Mouse (Mus musculus): ENCODE results near the gene Slc38a3. TPM values are rescaled to one million over a fixed set of nuclear protein-coding genes. Genes with fewer than 3 reads are reported as not detected.

The Slc38a3 gene
- polyA plus RNA-seq, 1 experiment from 2014 or later, result 14.6 TPM

- Histone ChIP-seq H3K9ac (0 out of 2 replicates have a peak overlapping the region, but pooled peaks have one; percentile 37), H3K9me3 (replicated peaks) (no peaks in the 10 kb centered on the region), H3K4me2 (peak overlapping the region; percentile 5; the same call in 1 of the 2 replicates), H3K36me3 (ENCODE audit: poor library complexity, severe bottlenecking) (no peaks in the 10 kb centered on the region), H3K4me1 (peaks cover 30% of the 10 kb centered on the region), H3K27ac (peak overlapping the region; percentile 71), H3K4me3 (no peak overlapping the region), H3K27me3 (no peaks in the 10 kb centered on the region)
- 58% methylated on average over 10 of the region's 10 CpGs for WGBS
- peak; percentile 88 for ATAC-seq
These were observed 9.8 kb downstream of the Slc38a3 start for GRCm38 (mm10) chr9:107659551-107659950.

DNA sequence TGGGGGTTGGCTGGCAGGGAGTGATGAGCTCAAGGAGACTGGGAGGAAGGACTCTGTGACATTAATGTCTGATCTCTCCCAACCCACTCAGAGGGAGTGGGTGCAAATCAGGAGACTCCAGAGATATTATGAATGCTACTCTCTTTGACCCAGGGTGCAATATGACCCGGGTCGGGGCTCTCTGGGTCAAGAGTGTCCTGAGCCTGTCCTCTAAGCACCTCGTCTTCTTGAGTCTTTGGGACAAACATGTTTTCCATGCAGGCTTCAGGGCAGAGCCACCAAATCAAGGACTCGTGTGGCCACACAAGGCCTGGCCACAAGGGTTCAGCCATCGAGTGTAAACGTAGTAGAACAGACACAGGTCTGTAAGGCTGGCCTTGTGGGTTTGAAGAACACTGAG is 11.2 kb downstream of the Slc38a3 start:
- no peak overlapping the region for H3K4me2 ChIP-seq
- WGBS, result 88% methylated on average over 6 of the region's 6 CpGs
- no peak overlapping the region for H3K4me3 ChIP-seq
- no peak for ATAC-seq
- no peaks in the 10 kb centered on the region for H3K36me3 ChIP-seq (ENCODE audit: poor library complexity, severe bottlenecking)
- H3K9me3 ChIP-seq (replicated peaks), result no peaks in the 10 kb centered on the region
- no peak overlapping the region for H3K9ac ChIP-seq
- no peak overlapping the region for H3K27ac ChIP-seq
- no peaks in the 10 kb centered on the region for H3K27me3 ChIP-seq
- H3K4me1 ChIP-seq, result peaks cover 22% of the 10 kb centered on the region

GRCm38 (mm10) chr9:107657144-107657543 is 12.2 kb downstream of the Slc38a3 start:
- Histone ChIP-seq H3K9me3 (replicated peaks) (no peaks in the 10 kb centered on the region), H3K36me3 (ENCODE audit: poor library complexity, severe bottlenecking) (no peaks in the 10 kb centered on the region), H3K27ac (no peak overlapping the region), H3K4me2 (no peak overlapping the region), H3K9ac (no peak overlapping the region), H3K27me3 (no peaks in the 10 kb centered on the region), H3K4me1 (peaks cover 22% of the 10 kb centered on the region), H3K4me3 (no peak overlapping the region)
- no peak for ATAC-seq
- 92% methylated on average over 5 of the region's 5 CpGs for WGBS

GRCm38 (mm10) chr9:107654585-107654984 is 14.7 kb downstream of the Slc38a3 start:
- H3K9ac ChIP-seq, result no peak overlapping the region
- 83% methylated on average over 4 of the region's 4 CpGs for WGBS
- H3K4me3 ChIP-seq, result no peak overlapping the region

GRCm38 (mm10) chr9:107653474-107653873 is 15.9 kb downstream of the Slc38a3 start:
- H3K27ac ChIP-seq, result no peak overlapping the region
- H3K9ac ChIP-seq, result no peak overlapping the region
- no peaks in the 10 kb centered on the region for H3K9me3 ChIP-seq (replicated peaks)
- H3K4me1 ChIP-seq, result peaks cover 25% of the 10 kb centered on the region
- no peaks in the 10 kb centered on the region for H3K27me3 ChIP-seq
- no peaks in the 10 kb centered on the region for H3K36me3 ChIP-seq (ENCODE audit: poor library complexity, severe bottlenecking)
- 90% methylated on average over 2 of the region's 2 CpGs for WGBS
- no peak overlapping the region for H3K4me3 ChIP-seq
- H3K4me2 ChIP-seq, result no peak overlapping the region
- ATAC-seq, result no peak

More at GRCm38 (mm10) chr9:107654585-107654984, 14.7 kb downstream of the Slc38a3 start:
- no peaks in the 10 kb centered on the region for H3K9me3 ChIP-seq (replicated peaks)
- no peak overlapping the region for H3K4me2 ChIP-seq
- no peak for ATAC-seq
- H3K27me3 ChIP-seq, result no peaks in the 10 kb centered on the region
- no peaks in the 10 kb centered on the region for H3K36me3 ChIP-seq (ENCODE audit: poor library complexity, severe bottlenecking)
- H3K4me1 ChIP-seq, result peaks cover 31% of the 10 kb centered on the region
- H3K27ac ChIP-seq, result no peak overlapping the region

GRCm38 (mm10) chr9:107650708-107651481 is 18.4 kb downstream of the Slc38a3 start:
- ATAC-seq, result peak; percentile 81
- no peaks in the 10 kb centered on the region for H3K27me3 ChIP-seq
- 21% methylated on average over 12 of the region's 12 CpGs for WGBS
- H3K4me3 ChIP-seq, result no peak overlapping the region
- H3K27ac ChIP-seq, result peak overlapping the region; percentile 75
- peak overlapping the region; percentile 14; the same call in 1 of the 2 replicates for H3K4me2 ChIP-seq
- H3K9ac ChIP-seq, result peak overlapping the region; percentile 26
- H3K36me3 ChIP-seq (ENCODE audit: poor library complexity, severe bottlenecking), result no peaks in the 10 kb centered on the region
- peaks cover 25% of the 10 kb centered on the region for H3K4me1 ChIP-seq
- H3K9me3 ChIP-seq (replicated peaks), result no peaks in the 10 kb centered on the region

DNA sequence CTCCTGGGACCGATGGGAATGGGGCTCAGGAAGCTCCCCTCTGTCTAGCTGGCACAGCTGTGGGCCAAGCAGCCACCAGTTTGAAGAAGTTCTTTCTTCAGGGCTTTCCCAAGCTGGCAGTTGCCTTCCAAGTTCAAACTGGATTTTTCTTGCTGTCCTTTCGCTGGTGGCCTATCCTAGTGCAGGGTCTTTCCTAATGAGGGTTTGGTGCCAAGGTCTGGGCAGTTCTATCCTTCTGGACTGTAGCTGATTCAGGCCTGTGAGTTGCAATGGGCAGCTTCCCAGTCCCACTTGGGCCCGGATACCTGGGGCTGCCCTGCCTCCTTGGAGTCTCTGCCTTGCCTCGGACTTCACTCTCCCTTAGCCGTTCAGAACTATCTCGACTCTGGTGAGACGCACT is 19.1 kb downstream of the Slc38a3 start:
- Histone ChIP-seq H3K9ac (peak overlapping the region; percentile 26; the same call in 1 of the 2 replicates), H3K4me1 (peaks cover 29% of the 10 kb centered on the region), H3K4me2 (peak overlapping the region; percentile 14; the same call in 1 of the 2 replicates), H3K9me3 (replicated peaks) (no peaks in the 10 kb centered on the region), H3K4me3 (no peak overlapping the region), H3K27me3 (no peaks in the 10 kb centered on the region), H3K36me3 (ENCODE audit: poor library complexity, severe bottlenecking) (no peaks in the 10 kb centered on the region), H3K27ac (peak overlapping the region; percentile 75)
- peak; percentile 19; the same call in 1 of the 2 replicates for ATAC-seq
- WGBS, result 65% methylated on average over 7 of the region's 7 CpGs

GRCm38 (mm10) chr9:107648767-107649166 is 20.6 kb downstream of the Slc38a3 start:
- Histone ChIP-seq H3K4me3 (no peak overlapping the region), H3K27me3 (no peaks in the 10 kb centered on the region), H3K9me3 (replicated peaks) (no peaks in the 10 kb centered on the region), H3K4me2 (no peak overlapping the region), H3K36me3 (ENCODE audit: poor library complexity, severe bottlenecking) (no peaks in the 10 kb centered on the region), H3K9ac (no peak overlapping the region), H3K4me1 (peaks cover 39% of the 10 kb centered on the region), H3K27ac (no peak overlapping the region)
- WGBS, result 60% methylated on average over 3 of the region's 3 CpGs
- ATAC-seq, result no peak

GRCm38 (mm10) chr9:107646975-107647374 is 22.4 kb downstream of the Slc38a3 start:
- Histone ChIP-seq H3K27ac (no peak overlapping the region), H3K36me3 (ENCODE audit: poor library complexity, severe bottlenecking) (no peaks in the 10 kb centered on the region), H3K4me1 (peaks cover 41% of the 10 kb centered on the region), H3K9ac (no peak overlapping the region), H3K9me3 (replicated peaks) (no peaks in the 10 kb centered on the region), H3K4me3 (no peak overlapping the region), H3K4me2 (no peak overlapping the region), H3K27me3 (no peaks in the 10 kb centered on the region)
- no peak for ATAC-seq
- 83% methylated on average over 6 of the region's 6 CpGs for WGBS

DNA sequence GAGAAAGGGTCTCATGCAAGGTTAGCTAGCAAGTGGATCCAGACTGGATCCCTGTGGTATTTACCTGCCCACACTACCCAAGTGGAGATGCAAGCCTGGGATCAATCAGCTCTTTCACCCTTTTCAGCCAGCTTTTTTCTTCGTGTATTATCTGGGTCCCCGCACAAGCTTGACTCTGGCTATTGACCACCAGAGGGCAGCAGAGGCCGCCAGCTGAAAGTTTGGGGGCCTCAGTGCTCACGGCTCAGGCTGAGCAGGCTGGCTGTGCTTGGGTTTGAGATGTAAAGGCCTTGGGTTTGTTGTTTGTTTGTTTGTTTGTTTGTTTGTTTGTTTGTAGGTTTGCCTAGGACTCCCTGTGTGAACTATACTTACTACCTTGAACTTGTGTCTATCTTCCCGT is 23.8 kb downstream of the Slc38a3 start:
- peak; percentile 58 for ATAC-seq

GRCm38 (mm10) chr9:107645153-107645510 is 24.2 kb downstream of the Slc38a3 start:
- Histone ChIP-seq H3K4me3 (no peak overlapping the region), H3K9ac (peak overlapping the region; percentile 66; the same call in 1 of the 2 replicates), H3K9me3 (replicated peaks) (no peaks in the 10 kb centered on the region), H3K4me2 (peak overlapping the region; percentile 67; the same call in 1 of the 2 replicates), H3K4me1 (peaks cover 39% of the 10 kb centered on the region), H3K27me3 (no peaks in the 10 kb centered on the region), H3K36me3 (ENCODE audit: poor library complexity, severe bottlenecking) (no peaks in the 10 kb centered on the region), H3K27ac (no peak overlapping the region)
- WGBS, result 52% methylated on average over 7 of the region's 7 CpGs
- 0 out of 2 replicates have a peak, but pooled peaks have one; percentile 6 for ATAC-seq

More for the DNA sequence above, 23.8 kb downstream of the Slc38a3 start:
- no peaks in the 10 kb centered on the region for H3K36me3 ChIP-seq (ENCODE audit: poor library complexity, severe bottlenecking)
- no peak overlapping the region for H3K27ac ChIP-seq
- WGBS, result 9% methylated on average over 5 of the region's 5 CpGs
- no peak overlapping the region for H3K4me2 ChIP-seq
- no peaks in the 10 kb centered on the region for H3K27me3 ChIP-seq
- no peak overlapping the region for H3K9ac ChIP-seq
- H3K9me3 ChIP-seq (replicated peaks), result no peaks in the 10 kb centered on the region
- H3K4me1 ChIP-seq, result peaks cover 40% of the 10 kb centered on the region
- H3K4me3 ChIP-seq, result no peak overlapping the region

- 4% methylated on average over 35 of the region's 35 CpGs for WGBS
- 0 out of 2 replicates have a peak overlapping the region, but pooled peaks have one; percentile 35 for H3K27ac ChIP-seq
- H3K27me3 ChIP-seq, result no peaks in the 10 kb centered on the region
- peak overlapping the region; percentile 37 for H3K4me3 ChIP-seq
- H3K36me3 ChIP-seq (ENCODE audit: poor library complexity, severe bottlenecking), result no peaks in the 10 kb centered on the region
- peak; percentile 73 for ATAC-seq
- peak overlapping the region; percentile 66 for H3K9ac ChIP-seq
- H3K4me2 ChIP-seq, result peak overlapping the region; percentile 67
- H3K4me1 ChIP-seq, result peaks cover 37% of the 10 kb centered on the region
- no peaks in the 10 kb centered on the region for H3K9me3 ChIP-seq (replicated peaks)
These were observed 24.7 kb downstream of the Slc38a3 start for GRCm38 (mm10) chr9:107644495-107645152.
